Mouse (Mus musculus) hindbrain, embryonic 14.5 days (tissue): ENCODE measurements at regions not wholly inside any gene's neighbourhood (a gene's known extent, or its start where the extent isn't known, plus 50 kb on each side); places are given as distances from the start of the nearest gene placed in this dataset.

Experiments
- ATAC-seq: fragments of 200-750 bp; cut with Nextera tagmentation; 2 replicates; pipeline ENCODE4 v1.8.0; 2017; ENCODE audit warnings: moderate number of reproducible peaks, mild to moderate bottlenecking, moderate TSS enrichment, moderate library complexity; ENCODE audit not compliant: low FRiP score
- DNase-seq: peaks from one replicate; pipeline ENCODE4 v3.0.0-alpha.2; 2015; ENCODE audit warnings: low spot score
- H3K27ac ChIP-seq: fragments of 300-500 bp; sonication (generic); 2 replicates; pipeline ENCODE4 v1.5.1; 2014; ENCODE audit warnings: mild to moderate bottlenecking, moderate library complexity
- H3K27me3 ChIP-seq: fragments of 300-500 bp; sonication (generic); 2 replicates; pipeline ENCODE4 v1.6.1; 2014; ENCODE audit warnings: mild to moderate bottlenecking, low read length, mixed read lengths; ENCODE audit not compliant: control insufficient read depth, insufficient read depth
- H3K36me3 ChIP-seq: fragments of 300-500 bp; sonication (generic); replicated peaks from 2 replicates; pipeline ENCODE4 v1.6.1; 2014; ENCODE audit not compliant: control insufficient read depth, insufficient read depth
- H3K4me1 ChIP-seq: fragments of 300-500 bp; sonication (generic); replicated peaks from 2 replicates; pipeline ENCODE4 v1.6.1; 2014; ENCODE audit warnings: antibody characterized with exemption, low read length, mixed read lengths; ENCODE audit not compliant: control insufficient read depth, insufficient read depth
- H3K4me2 ChIP-seq: fragments of 300-500 bp; sonication (generic); replicated peaks from 2 replicates; pipeline ENCODE4 v1.6.1; 2014; ENCODE audit warnings: mild to moderate bottlenecking, moderate library complexity
- H3K4me3 ChIP-seq: fragments of 300-500 bp; sonication (generic); replicated peaks from 2 replicates; pipeline ENCODE4 v1.5.1; 2014; ENCODE audit warnings: mild to moderate bottlenecking, low read length
- H3K9ac ChIP-seq: fragments of 300-500 bp; sonication (generic); 2 replicates; pipeline ENCODE4 v1.6.1; 2014
- H3K9me3 ChIP-seq: fragments of 300-500 bp; sonication (generic); 2 replicates; pipeline ENCODE4 v1.6.1; 2016; ENCODE audit warnings: low read length; ENCODE audit not compliant: control insufficient read depth
- WGBS: fragments of 180-500 bp; shearing (Covaris S2); extraction: QIAGEN DNeasy Blood & Tissue Kit; methylation state at CpG from one replicate; pipeline ENCODE4 v1.1.7; 2014; 5-methylcytosine and 5-hydroxymethylcytosine counted together

GRCm38 (mm10) chr5:103357558-103357957, 67.4 kb upstream of the Ptpn13 start:
- H3K4me1 ChIP-seq = no peaks in the 10 kb centered on the region
- H3K27ac ChIP-seq = no peak overlapping the region
- no peak for ATAC-seq
- no peak for DNase-seq
- no peak overlapping the region for H3K4me3 ChIP-seq
- no peaks in the 10 kb centered on the region for H3K9me3 ChIP-seq
- H3K9ac ChIP-seq = no peak overlapping the region
- WGBS = 69% methylated on average over 5 of the region's 5 CpGs
- H3K36me3 ChIP-seq = no peaks in the 10 kb centered on the region
- H3K4me2 ChIP-seq = no peak overlapping the region
- no peaks in the 10 kb centered on the region for H3K27me3 ChIP-seq

- H3K4me2 ChIP-seq = peak overlapping the region; percentile 53
- H3K4me3 ChIP-seq = no peak overlapping the region
Observed at GRCm38 (mm10) chr5:103356500-103356899, 68.5 kb upstream of the Ptpn13 start.

GRCm38 (mm10) chr5:103355372-103356300, 69.4 kb upstream of the Ptpn13 start:
- no peaks in the 10 kb centered on the region for H3K4me1 ChIP-seq
- peak overlapping the region; percentile 14; the same call in 1 of the 2 replicates for H3K4me3 ChIP-seq
- DNase-seq = peak; percentile 92
- H3K9ac ChIP-seq = peak overlapping the region; percentile 29
- no peaks in the 10 kb centered on the region for H3K27me3 ChIP-seq
- H3K9me3 ChIP-seq = peaks cover 7% of the 10 kb centered on the region; the same call in 1 of the 2 replicates
- peak overlapping the region; percentile 53 for H3K4me2 ChIP-seq
- H3K36me3 ChIP-seq = no peaks in the 10 kb centered on the region
- no peak overlapping the region for H3K27ac ChIP-seq
- ATAC-seq = peak; percentile 43; the same call in 1 of the 2 replicates
- WGBS = 8% methylated on average over 21 of the region's 21 CpGs

More at GRCm38 (mm10) chr5:103356500-103356899, 68.5 kb upstream of the Ptpn13 start:
- peaks cover 6% of the 10 kb centered on the region; the same call in 1 of the 2 replicates for H3K9me3 ChIP-seq
- no peaks in the 10 kb centered on the region for H3K4me1 ChIP-seq
- H3K9ac ChIP-seq = no peak overlapping the region
- no peaks in the 10 kb centered on the region for H3K27me3 ChIP-seq
- ATAC-seq (0 out of 2 replicates have a peak, but pooled peaks have one; percentile 55), DNase-seq (no peak)
- no peak overlapping the region for H3K27ac ChIP-seq
- 57% methylated on average over 6 of the region's 6 CpGs for WGBS
- no peaks in the 10 kb centered on the region for H3K36me3 ChIP-seq

GRCm38 (mm10) chr5:103343869-103344268, 81.1 kb upstream of the Ptpn13 start:
- 33% methylated on average over 2 of the region's 2 CpGs for WGBS
- DNase-seq (peak; percentile 78), ATAC-seq (no peak)
- Histone ChIP-seq H3K27me3 (peaks cover 3% of the 10 kb centered on the region; the same call in 1 of the 2 replicates), H3K9ac (no peak overlapping the region), H3K27ac (no peak overlapping the region), H3K36me3 (no peaks in the 10 kb centered on the region), H3K4me3 (no peak overlapping the region), H3K4me1 (peaks cover 16% of the 10 kb centered on the region), H3K9me3 (peaks cover 13% of the 10 kb centered on the region; the same call in 1 of the 2 replicates), H3K4me2 (no peak overlapping the region)

- Histone ChIP-seq H3K4me1 (peaks cover 32% of the 10 kb centered on the region), H3K9me3 (peaks cover 9% of the 10 kb centered on the region; the same call in 1 of the 2 replicates), H3K27me3 (peaks cover 3% of the 10 kb centered on the region; the same call in 1 of the 2 replicates), H3K4me3 (no peak overlapping the region), H3K9ac (no peak overlapping the region), H3K27ac (peak overlapping the region; percentile 55), H3K4me2 (peak overlapping the region; percentile 11; the same call in 1 of the 2 replicates), H3K36me3 (no peaks in the 10 kb centered on the region)
- 24% methylated on average over 3 of the region's 3 CpGs for WGBS
- ATAC-seq = peak; percentile 79; the same call in 1 of the 2 replicates
- DNase-seq = peak; percentile 78
Observed at GRCm38 (mm10) chr5:103341456-103341855, 83.5 kb upstream of the Ptpn13 start.

GRCm38 (mm10) chr5:103340626-103341025, 84.4 kb upstream of the Ptpn13 start:
- Histone ChIP-seq H3K36me3 (no peaks in the 10 kb centered on the region), H3K9me3 (0 out of 2 replicates have a peak, but pooled peaks cover 3% of the 10 kb centered on the region), H3K4me3 (no peak overlapping the region), H3K27ac (peak overlapping the region; percentile 55), H3K9ac (peak overlapping the region; percentile 24; the same call in 1 of the 2 replicates), H3K27me3 (peaks cover 3% of the 10 kb centered on the region; the same call in 1 of the 2 replicates), H3K4me2 (peak overlapping the region; percentile 11; the same call in 1 of the 2 replicates), H3K4me1 (peaks cover 40% of the 10 kb centered on the region)
- DNase-seq (no peak), ATAC-seq (no peak)
- WGBS = 18% methylated on average over 9 of the region's 9 CpGs

- no peak for DNase-seq
- Histone ChIP-seq H3K27ac (0 out of 2 replicates have a peak overlapping the region, but pooled peaks have one; percentile 30), H3K4me2 (peak overlapping the region; percentile 41), H3K36me3 (no peaks in the 10 kb centered on the region), H3K4me1 (peaks cover 39% of the 10 kb centered on the region), H3K9me3 (no peaks in the 10 kb centered on the region), H3K27me3 (peaks cover 3% of the 10 kb centered on the region), H3K9ac (peak overlapping the region; percentile 4; the same call in 1 of the 2 replicates), H3K4me3 (no peak overlapping the region)
- WGBS = 10% methylated on average over 11 of the region's 11 CpGs
- ATAC-seq = no peak
Observed at GRCm38 (mm10) chr5:103336689-103337490, 88.1 kb upstream of the Ptpn13 start.

GRCm38 (mm10) chr5:103335916-103336688, 88.9 kb upstream of the Ptpn13 start:
- Histone ChIP-seq H3K4me3 (no peak overlapping the region), H3K9me3 (no peaks in the 10 kb centered on the region), H3K36me3 (no peaks in the 10 kb centered on the region), H3K27ac (peak overlapping the region; percentile 29; the same call in 1 of the 2 replicates), H3K4me1 (peaks cover 32% of the 10 kb centered on the region), H3K9ac (peak overlapping the region; percentile 14; the same call in 1 of the 2 replicates), H3K27me3 (peaks cover 3% of the 10 kb centered on the region), H3K4me2 (peak overlapping the region; percentile 41)
- peak; percentile 67 for DNase-seq
- WGBS = 10% methylated on average over 12 of the region's 12 CpGs
- ATAC-seq = peak; percentile 62; the same call in 1 of the 2 replicates
